Mouse (Mus musculus) E14TG2a.4 (cell line): ENCODE measurements around the gene Slc12a4.

Experiments used
- CTCF ChIP-seq: conservative IDR thresholded peaks from 2 replicates; pipeline ENCODE4 v1.5.1; 2014; ENCODE audit warnings: low read length
- NANOG ChIP-seq: IDR thresholded peaks from 2 replicates; pipeline ENCODE4 v1.6.1; 2014; ENCODE audit warnings: borderline replicate concordance, low read length, mixed read lengths
- POU5F1 ChIP-seq: IDR thresholded peaks from 2 replicates; pipeline ENCODE4 v1.6.1; 2014; ENCODE audit warnings: low read length, borderline replicate concordance

DNA sequence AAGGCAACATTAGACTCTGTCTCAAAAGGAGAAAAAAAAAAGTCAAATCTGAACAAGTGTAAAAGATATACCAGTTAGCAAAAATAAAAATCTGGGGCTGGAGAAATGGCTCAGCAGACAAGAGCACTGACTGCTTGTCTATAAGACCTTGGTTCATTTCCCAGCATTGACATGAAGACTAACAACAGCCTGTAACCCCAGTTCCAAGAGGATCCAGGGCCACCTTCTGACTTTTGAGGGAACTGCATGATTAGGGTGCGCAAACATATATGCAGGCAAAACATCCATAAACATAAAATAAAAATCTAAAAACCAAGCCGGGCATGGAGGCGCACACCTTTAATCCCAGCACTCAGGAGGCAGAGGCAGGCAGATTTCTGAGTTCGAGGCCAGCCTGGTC lies 40.5 kb upstream of the Slc12a4 start:
- TF ChIP-seq CTCF (peak; percentile 32; the same call in 1 of the 2 replicates), POU5F1 (no peak), NANOG (no peak)
